Mouse (Mus musculus) C2C12 (cell line): ENCODE measurements at regions not wholly inside any gene's neighbourhood (a gene's known extent, or its start where the extent isn't known, plus 50 kb on each side); places are given as distances from the start of the nearest gene placed in this dataset.

Experiments
- CTCF ChIP-seq: IDR thresholded peaks from one replicate; pipeline ENCODE4 v1.5.1; 2011; ENCODE audit not compliant: control insufficient read depth, insufficient read depth, insufficient read length
- FOSL1 ChIP-seq: IDR thresholded peaks from one replicate; pipeline ENCODE4 v1.8.0; 2011; ENCODE audit warnings: mild to moderate bottlenecking, low read length; ENCODE audit not compliant: poor library complexity, insufficient read depth, severe bottlenecking
- USF1 ChIP-seq: IDR thresholded peaks from one replicate; pipeline ENCODE4 v1.6.1; 2011; ENCODE audit warnings: low read depth, mild to moderate bottlenecking, control low read depth, moderate library complexity

DNA sequence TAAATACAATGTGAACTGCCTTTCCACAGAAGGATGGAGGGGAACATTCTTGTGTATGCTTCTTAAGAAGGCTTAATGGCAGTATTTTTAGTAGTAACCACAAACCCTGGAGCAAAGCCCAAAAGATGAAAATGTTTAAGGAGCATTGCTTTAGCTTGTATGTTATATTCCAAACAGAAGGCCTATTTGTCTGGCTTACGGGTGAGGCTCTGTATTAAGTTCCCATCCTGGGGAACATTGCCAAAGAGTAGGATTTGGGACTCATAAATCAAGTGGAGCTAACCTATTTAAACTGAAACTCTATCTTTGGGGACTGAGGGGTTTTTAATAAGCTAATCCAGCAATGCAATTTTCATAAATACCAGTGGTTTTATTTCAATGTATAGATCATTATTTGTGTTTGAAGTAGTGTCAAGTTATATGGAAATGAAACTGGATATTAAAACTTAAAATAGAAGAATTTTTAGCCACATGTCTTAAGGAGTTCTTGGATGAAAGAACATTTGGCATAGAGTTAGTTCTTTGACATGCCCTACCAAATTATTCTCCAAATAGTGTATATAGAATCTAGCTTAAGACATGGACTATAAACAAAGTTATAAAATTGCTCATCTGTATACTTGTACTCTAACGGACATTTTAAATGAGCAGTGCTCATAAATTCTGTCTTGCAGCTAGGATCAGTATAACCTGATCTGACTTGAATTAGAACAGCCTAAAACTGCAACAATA lies 401.7 kb upstream of the Actbl2 start:
- TF ChIP-seq USF1 (no peak), CTCF (no peak), FOSL1 (no peak)
